Mouse (Mus musculus) liver, postnatal 0 days (tissue): ENCODE measurements around the gene Tlk2. TPM values are rescaled to one million over a fixed set of nuclear protein-coding genes. Genes with fewer than 3 reads are reported as not detected.

Experiments
- ATAC-seq: fragments of 200-750 bp; cut with Nextera tagmentation; 2 replicates; pipeline ENCODE4 v1.8.0; 2017; ENCODE audit warnings: mild to moderate bottlenecking, moderate library complexity
- DNase-seq: peaks from one replicate; pipeline ENCODE4 v3.0.0-alpha.2; 2016
- H3K27ac ChIP-seq: fragments of 300-500 bp; sonication (generic); 2 replicates; pipeline ENCODE4 v1.5.1; 2014; ENCODE audit warnings: antibody characterized with exemption, moderate library complexity, mild to moderate bottlenecking, low read depth
- H3K27me3 ChIP-seq: fragments of 300-500 bp; sonication (generic); 2 replicates; pipeline ENCODE4 v1.6.1; 2014; ENCODE audit warnings: low read length, control low read depth, mixed read lengths; ENCODE audit not compliant: insufficient read depth
- H3K36me3 ChIP-seq: fragments of 300-500 bp; sonication (generic); replicated peaks from 2 replicates; pipeline ENCODE4 v1.6.1; 2014; ENCODE audit warnings: mild to moderate bottlenecking, control low read depth, low read length, moderate library complexity, mixed read lengths; ENCODE audit not compliant: insufficient read depth
- H3K4me1 ChIP-seq: fragments of 300-500 bp; sonication (generic); 2 replicates; pipeline ENCODE4 v1.6.1; 2014; ENCODE audit warnings: antibody characterized with exemption, mild to moderate bottlenecking, control low read depth; ENCODE audit not compliant: insufficient read depth
- H3K4me2 ChIP-seq: fragments of 300-500 bp; sonication (generic); 2 replicates; pipeline ENCODE4 v1.6.1; 2014; ENCODE audit warnings: low read depth, mild to moderate bottlenecking, low read length, moderate library complexity, mixed read lengths
- H3K4me3 ChIP-seq: fragments of 300-500 bp; sonication (generic); 2 replicates; pipeline ENCODE4 v1.5.1; 2014; ENCODE audit warnings: low read depth, low read length
- H3K9ac ChIP-seq: fragments of 300-500 bp; sonication (generic); replicated peaks from 2 replicates; pipeline ENCODE4 v1.6.1; 2014; ENCODE audit warnings: mild to moderate bottlenecking, moderate library complexity
- H3K9me3 ChIP-seq: fragments of 300-500 bp; sonication (generic); 2 replicates; pipeline ENCODE4 v1.6.1; 2016; ENCODE audit warnings: mild to moderate bottlenecking, control low read depth, low read length, mixed read lengths
- CTCF ChIP-seq: sonication (generic); IDR thresholded peaks from 2 replicates; pipeline ENCODE4 v1.5.1; 2016; ENCODE audit warnings: antibody characterized with exemption, low read depth
- EP300 ChIP-seq: IDR thresholded peaks from 2 replicates; pipeline ENCODE4 v1.6.1; 2016; ENCODE audit warnings: antibody characterized with exemption, low read depth, mild to moderate bottlenecking
- WGBS: fragments of 180-500 bp; shearing (Covaris S2); extraction: QIAGEN DNeasy Blood & Tissue Kit; methylation state at CpG from one replicate; pipeline ENCODE4 v1.1.7; 2014; ENCODE audit not compliant: insufficient replicate concordance; 5-methylcytosine and 5-hydroxymethylcytosine counted together
- polyA plus RNA-seq: library from polyadenylated mRNA; unstranded; fragments of >200 nt; fragmentation: Nextera tagmentation; extraction: Ambion mirVana; gene quantifications from 2 replicates; pipeline ENCODE4 v1.2.1, GENCODE M21; 2015

Tlk2 gene
- polyA plus RNA-seq, 1 experiment from 2014 or later: 6.4 TPM

DNA sequence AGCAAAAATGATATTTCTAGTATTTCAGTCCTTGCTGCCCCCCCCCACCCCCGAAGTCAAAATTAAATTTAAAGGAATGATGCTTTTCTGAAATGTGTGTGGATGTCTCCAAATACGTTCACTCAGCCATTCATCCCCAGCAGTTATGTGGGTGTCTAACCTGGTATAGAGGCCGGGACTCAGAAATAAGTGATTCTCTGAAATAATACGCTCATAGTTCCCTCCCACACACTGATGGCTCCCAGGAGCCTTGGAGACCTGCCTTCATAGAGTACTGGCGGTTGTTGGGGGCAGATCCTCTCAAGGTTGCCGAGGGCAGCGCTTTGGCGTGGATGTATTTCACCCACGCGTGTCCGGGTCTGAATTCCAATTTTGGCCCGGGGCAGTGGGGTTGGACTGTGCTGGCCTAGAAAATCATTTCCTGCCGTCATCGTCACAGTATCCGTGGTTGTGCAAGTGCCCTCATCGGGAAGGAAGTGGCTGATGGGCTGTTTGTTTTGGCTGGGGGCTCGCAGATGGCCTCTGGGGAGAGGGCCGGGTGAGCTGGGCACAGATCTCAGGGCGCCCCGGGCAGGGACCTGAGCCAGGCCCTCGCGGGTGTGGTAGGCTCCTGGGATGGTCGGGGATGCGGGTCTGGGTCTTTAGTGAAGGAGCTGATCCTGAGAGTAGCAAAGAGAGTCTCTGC is 132.8 kb downstream of the Tlk2 start:
- H3K4me2 ChIP-seq: peak overlapping the region; percentile 47
- DNase-seq: peak; percentile 26
- H3K4me1 ChIP-seq: no peaks in the 10 kb centered on the region; the same call in none of the 2 replicates
- no peaks in the 10 kb centered on the region for H3K36me3 ChIP-seq
- H3K9ac ChIP-seq: no peak overlapping the region; the same call in 1 of the 2 replicates
- WGBS: 22% methylated on average over 24 of the region's 24 CpGs
- no peak overlapping the region for H3K4me3 ChIP-seq
- TF ChIP-seq CTCF: no peak
- no peak for TF ChIP-seq EP300
- 0 out of 2 replicates have a peak overlapping the region, but pooled peaks have one; percentile 22 for H3K27ac ChIP-seq
- H3K9me3 ChIP-seq: no peaks in the 10 kb centered on the region
- ATAC-seq: 0 out of 2 replicates have a peak, but pooled peaks have one; percentile 15
- no peaks in the 10 kb centered on the region for H3K27me3 ChIP-seq

DNA sequence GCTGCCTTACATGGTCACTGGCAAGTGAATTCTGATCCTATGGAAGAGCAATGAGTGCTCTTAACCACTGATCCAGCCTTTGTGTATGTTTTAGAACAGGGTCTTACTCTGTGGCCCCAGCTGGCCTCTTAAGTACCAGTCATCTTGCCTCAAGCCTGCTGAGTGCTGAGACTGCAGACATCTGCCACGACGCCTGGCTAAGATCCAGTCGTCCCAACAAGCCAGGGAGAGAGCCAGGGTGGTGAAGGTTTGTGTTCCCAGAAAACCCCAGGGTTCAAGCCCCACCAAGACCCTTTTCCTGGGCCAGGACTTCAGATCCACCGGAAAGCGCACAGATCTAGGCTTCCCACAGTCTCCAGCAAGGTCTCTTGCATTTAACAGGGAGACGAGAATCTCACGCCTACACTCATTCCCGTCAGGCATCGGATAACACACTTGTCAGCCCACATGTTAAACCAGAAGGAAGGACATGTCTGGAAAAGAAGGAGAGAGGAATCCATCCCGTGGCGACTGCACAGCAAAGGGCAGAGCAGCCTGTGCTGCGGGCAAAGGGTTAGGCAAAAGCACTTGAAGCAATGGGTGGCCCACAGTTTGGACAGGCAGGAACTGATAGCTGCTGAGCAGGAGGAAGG is 133.8 kb downstream of the Tlk2 start:
- H3K9ac ChIP-seq: no peak overlapping the region
- 62% methylated on average over 12 of the region's 12 CpGs for WGBS
- DNase-seq (no peak), ATAC-seq (no peak)
- no peak for TF ChIP-seq CTCF
- TF ChIP-seq EP300: no peak
- H3K27me3 ChIP-seq: no peaks in the 10 kb centered on the region
- no peak overlapping the region for H3K27ac ChIP-seq
- H3K9me3 ChIP-seq: no peaks in the 10 kb centered on the region
- no peak overlapping the region for H3K4me3 ChIP-seq
- no peaks in the 10 kb centered on the region; the same call in none of the 2 replicates for H3K4me1 ChIP-seq
- no peak overlapping the region for H3K4me2 ChIP-seq
- H3K36me3 ChIP-seq: no peaks in the 10 kb centered on the region

DNA sequence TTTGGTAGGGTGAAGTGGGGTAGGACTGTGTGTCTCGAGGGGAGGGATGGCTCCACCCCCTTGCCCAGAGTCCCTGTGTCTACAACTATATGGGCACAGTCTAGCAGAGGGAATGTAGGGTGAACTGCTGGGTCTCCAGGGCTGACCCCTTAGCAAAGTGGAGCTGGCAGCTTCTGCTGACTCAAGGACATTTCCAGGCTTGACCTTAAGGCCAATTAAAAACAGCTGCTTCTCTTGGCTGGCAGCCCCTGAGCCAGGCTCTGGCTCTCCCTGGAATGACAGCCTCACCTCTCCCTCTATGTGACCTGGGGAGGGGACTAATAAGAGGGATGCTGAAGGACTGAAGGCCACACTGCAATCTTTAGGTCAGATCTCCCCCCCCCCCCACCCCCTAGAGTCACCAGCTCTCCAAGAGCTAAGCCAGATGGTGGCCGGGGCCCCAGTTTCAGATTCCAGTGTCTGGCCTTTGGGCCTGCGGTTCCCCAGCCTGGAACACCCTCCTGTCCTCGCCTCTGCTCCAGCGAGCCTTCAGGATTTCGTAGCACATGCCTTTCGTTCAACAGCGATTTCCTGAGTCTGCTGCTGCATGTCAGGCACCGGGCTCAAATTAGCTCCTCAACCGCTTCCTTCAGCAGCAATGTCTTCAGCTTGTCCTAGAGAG is 134.5 kb downstream of the Tlk2 start:
- Histone ChIP-seq H3K4me1 (no peaks in the 10 kb centered on the region; the same call in none of the 2 replicates), H3K4me3 (no peak overlapping the region), H3K9ac (no peak overlapping the region), H3K9me3 (no peaks in the 10 kb centered on the region), H3K36me3 (no peaks in the 10 kb centered on the region), H3K27me3 (no peaks in the 10 kb centered on the region), H3K4me2 (no peak overlapping the region), H3K27ac (no peak overlapping the region)
- WGBS: 35% methylated on average over 10 of the region's 10 CpGs
- no peak for TF ChIP-seq CTCF
- no peak for TF ChIP-seq EP300
- DNase-seq (no peak), ATAC-seq (no peak)

DNA sequence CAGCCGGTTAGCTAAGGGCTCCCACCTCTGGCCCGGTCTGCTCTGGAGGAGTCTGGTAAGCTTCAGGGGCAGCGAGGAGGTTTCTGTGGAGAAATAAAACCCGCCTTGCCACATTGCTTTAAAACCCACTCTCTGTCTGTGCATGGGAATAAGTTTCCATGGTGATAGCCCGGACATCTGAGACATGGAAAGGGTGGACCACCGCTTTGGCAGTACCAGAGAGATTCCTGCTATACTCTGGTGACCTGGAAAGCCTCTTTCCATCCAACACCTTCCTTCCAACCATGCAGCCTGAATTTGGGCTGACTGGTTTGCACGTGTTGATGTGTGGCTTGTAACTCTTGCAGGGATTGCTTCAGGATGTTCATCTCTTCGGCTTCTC is 135.0 kb downstream of the Tlk2 start:
- no peak overlapping the region for H3K9ac ChIP-seq
- no peak overlapping the region for H3K27ac ChIP-seq
- no peak overlapping the region for H3K4me2 ChIP-seq
- no peaks in the 10 kb centered on the region for H3K36me3 ChIP-seq
- DNase-seq: no peak
- ATAC-seq: no peak
- TF ChIP-seq EP300 (no peak), CTCF (no peak)
- WGBS: 63% methylated on average over 8 of the region's 8 CpGs
- H3K4me3 ChIP-seq: no peak overlapping the region
- H3K27me3 ChIP-seq: no peaks in the 10 kb centered on the region
- no peaks in the 10 kb centered on the region; the same call in none of the 2 replicates for H3K4me1 ChIP-seq
- no peaks in the 10 kb centered on the region for H3K9me3 ChIP-seq

DNA sequence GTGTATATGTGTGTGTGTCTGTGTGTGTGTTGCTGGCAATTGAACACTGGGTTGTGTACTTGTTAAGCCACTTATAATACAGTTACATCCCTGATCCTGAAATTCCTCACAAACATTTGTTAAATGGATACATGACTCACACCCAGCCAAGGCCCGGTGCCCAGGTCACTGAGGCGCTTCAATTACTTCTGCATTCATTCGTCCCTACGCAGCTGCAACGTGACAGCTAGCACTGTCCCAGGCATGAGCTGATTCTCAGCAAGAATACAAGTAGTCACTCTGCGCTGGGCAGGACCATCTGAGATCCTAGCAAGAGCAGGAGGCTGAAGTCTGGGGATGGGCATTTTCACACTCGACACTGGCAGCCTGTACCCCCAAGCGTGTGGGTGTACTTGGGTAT is 136.7 kb downstream of the Tlk2 start:
- H3K4me1 ChIP-seq: no peaks in the 10 kb centered on the region; the same call in none of the 2 replicates
- no peaks in the 10 kb centered on the region for H3K36me3 ChIP-seq
- H3K4me3 ChIP-seq: no peak overlapping the region
- TF ChIP-seq EP300 (no peak), CTCF (no peak)
- no peak overlapping the region for H3K4me2 ChIP-seq
- no peaks in the 10 kb centered on the region for H3K9me3 ChIP-seq
- 76% methylated on average over 8 of the region's 8 CpGs for WGBS
- H3K27me3 ChIP-seq: no peaks in the 10 kb centered on the region
- no peak overlapping the region for H3K9ac ChIP-seq
- H3K27ac ChIP-seq: no peak overlapping the region
- ATAC-seq (no peak), DNase-seq (no peak)

DNA sequence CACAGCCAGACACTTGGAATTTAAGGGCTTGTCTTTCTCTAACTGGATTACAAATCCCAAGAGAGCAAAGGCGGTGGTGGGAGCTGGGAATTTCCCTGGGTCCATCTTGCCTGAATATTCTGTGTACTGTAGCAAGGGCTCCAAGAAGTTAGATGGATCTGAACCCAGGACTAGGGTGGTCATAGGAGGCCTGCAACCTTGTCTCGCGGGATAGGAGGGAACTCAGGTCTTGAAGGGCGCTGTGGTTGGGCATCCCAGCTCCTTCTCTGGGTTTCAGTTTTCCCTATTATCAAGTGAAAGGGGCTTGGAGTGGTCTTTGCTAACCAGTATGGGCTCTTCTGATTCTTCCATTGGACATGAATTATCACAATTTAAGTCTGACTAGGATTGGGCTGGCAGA is 137.5 kb downstream of the Tlk2 start:
- Histone ChIP-seq H3K9ac (no peak overlapping the region), H3K27ac (no peak overlapping the region), H3K36me3 (no peaks in the 10 kb centered on the region), H3K4me2 (no peak overlapping the region), H3K9me3 (no peaks in the 10 kb centered on the region), H3K4me1 (no peaks in the 10 kb centered on the region; the same call in none of the 2 replicates), H3K4me3 (no peak overlapping the region), H3K27me3 (no peaks in the 10 kb centered on the region)
- ATAC-seq (no peak), DNase-seq (no peak)
- WGBS: 87% methylated on average over 4 of the region's 4 CpGs
- TF ChIP-seq EP300 (no peak), CTCF (no peak)
